Mouse (Mus musculus) kidney, postnatal 25 days (tissue): ENCODE data around the gene Helb.
"Not testable (repeated sequence)": the region's sequence is repeated elsewhere in the genome, so short reads cannot be mapped to it uniquely, and the experiment has no call there.

Experiments used
- DNase-seq, 2 experiments: peaks; one replicate each; pipeline ENCODE4 v3.0.0; 2021; ENCODE audit warnings: mixed read lengths in 2 of 2

The Helb gene

DNA sequence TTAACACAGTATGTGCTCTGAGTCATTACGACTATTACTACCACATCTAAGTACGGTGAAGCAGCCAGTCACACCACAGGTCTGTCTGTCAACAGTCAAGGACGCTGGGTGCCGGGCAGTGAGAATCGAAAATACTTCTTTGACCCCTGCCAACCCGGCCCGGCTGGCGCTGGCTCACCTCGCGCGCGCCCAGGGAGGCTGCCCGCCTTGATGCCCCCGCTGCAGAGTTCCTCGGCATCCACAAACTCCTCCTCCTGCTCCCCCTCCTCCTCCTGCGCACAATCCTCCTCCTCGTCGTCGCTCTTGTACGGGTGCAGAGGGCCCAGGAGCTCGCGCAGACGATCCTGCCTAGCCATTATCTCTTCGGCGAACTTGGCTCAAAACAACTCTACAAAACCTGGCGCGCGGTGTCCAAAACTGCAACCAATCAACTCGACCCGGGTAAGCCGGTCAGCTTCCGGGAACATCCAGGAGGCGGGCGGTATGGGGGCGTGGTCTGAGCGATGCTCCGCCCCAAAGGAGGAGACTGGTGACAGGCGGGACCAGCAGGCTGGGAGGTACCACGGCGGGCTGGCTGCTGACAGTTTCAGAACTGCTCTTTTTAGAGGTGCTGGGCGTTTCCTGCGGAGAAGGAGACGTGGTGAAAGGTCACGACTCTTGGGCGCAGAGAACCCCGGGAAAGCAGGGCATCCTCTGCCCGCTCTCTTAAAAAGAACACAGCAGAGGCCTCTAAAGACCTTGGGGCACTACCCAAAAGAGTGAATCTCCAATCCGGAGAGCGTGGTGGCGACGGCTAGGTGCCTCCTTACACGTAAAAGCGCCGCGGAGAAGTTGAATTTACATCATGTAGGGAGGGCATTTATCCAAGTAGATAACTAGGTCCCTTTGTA lies at the start of gene Helb:
Helb (minus strand) TSS at position 481 of the 890 bp plus-strand sequence.
- peak; percentile 98 to 99 for DNase-seq

DNA sequence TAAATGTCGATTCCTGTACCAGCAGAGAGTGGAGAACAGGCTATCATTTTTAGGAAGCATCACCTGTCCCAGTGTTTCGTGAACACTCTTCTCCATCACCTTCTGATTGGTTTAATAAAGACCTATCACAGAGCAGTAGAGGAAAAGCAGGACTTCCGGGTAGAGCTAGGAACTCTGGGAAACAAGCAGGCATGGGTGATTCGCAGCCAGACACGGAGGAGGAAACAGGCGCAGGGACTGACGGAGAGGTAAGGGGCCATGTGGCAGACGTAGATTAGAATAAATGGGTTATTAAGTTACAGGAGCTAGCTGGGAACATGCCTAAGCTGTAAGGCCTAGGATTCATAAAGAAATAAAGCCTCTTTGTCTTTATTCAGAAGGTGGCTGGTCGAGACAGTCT lies 47.7 kb upstream of the Helb start:
- DNase-seq, result no peak

DNA sequence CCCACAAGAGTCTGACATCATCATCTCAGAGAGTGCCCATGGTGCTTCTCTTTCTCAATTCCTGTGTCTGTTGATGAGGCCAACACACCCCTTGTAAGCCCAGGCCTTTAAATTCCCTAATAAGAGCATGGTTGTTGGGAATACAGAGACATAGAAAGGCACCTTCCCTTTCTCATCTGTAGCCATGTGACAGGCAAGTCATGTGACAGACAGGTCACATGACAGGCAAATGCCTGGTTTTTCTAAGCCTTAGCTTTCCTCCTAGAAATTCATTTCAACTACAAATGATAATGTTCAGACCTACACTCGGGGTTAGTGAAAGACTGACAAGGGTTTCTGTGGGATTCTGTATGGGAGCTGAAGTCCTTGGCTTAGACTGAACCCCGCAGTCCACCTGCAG lies 41.1 kb upstream of the Helb start:
- no peak for DNase-seq

DNA sequence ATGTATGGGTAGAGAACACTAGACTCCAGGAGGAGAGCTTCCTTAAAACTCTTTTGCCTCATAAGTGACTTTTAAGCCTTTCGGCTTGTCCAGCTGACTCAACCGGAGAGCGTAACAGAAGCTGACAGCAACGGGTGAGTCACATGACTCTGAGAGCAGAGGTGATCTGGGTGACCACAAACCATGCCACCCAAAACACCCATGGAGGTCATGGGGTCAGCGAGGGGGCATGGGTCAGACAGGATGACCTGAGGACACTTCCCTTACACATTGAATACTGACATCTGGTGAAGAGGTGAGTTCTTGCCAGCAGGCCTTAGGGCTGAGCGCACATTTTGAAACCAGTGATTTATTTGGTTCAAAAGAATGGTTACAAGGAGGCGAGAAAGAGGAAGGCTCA lies 38.9 kb upstream of the Helb start:
- DNase-seq, result no peak

DNA sequence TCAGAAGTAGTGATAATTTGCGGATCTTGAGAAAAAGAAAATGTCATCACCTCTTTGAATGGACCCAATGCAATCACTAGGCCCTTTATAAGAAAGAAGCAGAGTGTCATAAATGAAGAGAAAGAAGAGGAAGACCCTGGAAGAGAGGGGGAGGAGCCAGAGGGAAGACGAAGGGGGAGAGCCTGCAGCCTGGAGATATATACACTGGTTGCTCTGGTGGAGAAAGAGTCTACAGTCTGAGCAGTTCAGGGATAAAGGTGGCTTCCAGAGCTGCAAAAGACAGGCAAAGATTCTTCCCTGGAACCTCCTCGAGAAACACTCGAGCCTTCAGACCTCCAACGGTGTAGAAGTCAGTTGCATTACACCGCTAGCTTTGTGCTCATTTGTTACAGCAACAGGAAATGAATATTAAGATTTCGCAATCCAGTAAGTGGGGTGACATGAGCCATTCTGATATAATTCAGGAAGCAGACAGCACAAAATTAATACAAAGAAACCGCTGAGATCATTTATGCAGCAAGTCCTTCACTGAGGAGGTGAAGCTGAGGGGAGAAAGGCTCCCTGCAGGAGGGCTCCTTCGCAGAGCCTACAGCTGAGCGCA lies 28.2 kb upstream of the Helb start:
- DNase-seq, result no peak

DNA sequence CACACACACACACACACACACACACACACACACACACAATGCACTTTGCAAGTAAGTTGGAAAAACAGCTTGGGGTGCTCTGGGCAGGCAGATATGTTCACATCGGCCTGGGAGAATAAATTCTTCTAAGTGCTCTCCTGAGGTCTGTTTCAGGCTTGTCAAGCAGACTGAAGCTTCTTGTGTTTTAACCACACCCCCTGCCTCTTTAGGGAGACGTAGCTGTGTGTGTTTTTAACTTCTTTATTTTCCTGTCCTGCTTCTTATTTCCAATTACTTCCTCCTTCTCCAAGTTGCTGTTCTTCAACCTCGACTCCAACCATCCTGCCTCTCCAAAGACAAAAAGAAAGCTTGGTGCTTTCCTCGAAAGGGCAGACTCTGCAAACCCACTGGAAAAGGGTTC lies 27.4 kb upstream of the Helb start:
- no peak for DNase-seq

DNA sequence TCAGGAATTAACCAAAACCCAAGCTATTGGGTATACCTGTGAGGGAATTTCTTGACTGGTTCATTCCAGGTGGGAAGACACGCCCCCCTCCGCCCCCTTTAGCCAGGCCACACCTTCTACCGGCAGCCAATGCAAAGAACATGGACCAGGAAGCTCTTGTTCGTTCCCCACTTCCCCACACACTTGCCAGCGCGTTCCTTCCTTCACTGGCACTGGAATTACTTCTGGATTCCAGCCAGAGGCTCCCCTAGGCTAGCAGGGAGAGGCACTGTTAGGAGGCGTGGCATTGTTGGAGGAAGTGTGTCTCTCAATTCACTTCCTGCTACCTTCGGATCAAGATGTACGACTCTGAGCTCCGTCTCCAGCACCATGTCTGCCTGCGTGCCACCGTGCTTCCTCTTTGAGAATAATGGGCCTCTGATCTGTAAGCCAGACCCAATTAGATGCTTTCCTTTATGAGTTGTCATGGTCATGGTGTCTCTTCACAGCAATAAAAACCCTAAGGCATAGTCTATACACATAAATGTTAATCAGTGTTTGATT lies 23.3 kb upstream of the Helb start:
- no peak for DNase-seq

DNA sequence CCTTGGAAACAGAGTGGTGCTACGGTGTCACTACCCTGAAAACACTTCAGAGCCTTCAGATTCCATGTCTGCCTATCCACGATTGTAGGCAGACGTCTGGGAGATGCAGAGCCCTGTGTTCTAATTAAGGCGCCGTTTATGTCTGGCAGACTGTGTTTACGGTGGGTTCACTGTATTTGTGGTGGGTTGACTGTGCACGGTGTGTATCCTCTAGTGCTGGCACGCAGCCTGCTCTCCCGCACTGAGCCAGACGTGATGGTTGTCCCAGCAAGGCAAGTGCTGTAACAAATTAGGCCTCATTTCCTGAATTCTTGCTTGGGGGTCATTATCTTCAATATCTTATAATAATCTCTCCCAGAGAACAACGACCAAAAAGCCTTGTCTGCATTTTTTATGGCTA lies 20.9 kb upstream of the Helb start:
- DNase-seq, result no peak

DNA sequence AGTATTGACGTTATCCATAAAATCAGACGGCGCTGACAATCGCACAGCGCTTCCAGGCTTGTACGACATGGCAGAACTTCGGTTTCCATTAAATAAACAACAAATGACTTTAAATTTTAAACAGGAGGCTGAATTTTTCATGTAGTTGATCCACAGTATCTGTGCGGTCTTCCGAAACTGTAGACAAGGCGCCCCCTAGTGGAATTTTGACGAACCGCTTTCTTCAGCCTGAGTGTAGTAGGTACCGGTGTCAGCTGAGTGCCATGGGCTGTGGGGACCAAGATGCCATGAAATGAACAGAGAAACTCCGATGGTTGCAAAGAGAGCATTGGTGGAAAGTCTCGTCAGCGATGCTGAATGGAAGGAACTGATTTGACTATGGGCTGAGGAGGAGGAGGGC lies 17.8 kb upstream of the Helb start:
- peak; percentile 51 to 73 for DNase-seq

DNA sequence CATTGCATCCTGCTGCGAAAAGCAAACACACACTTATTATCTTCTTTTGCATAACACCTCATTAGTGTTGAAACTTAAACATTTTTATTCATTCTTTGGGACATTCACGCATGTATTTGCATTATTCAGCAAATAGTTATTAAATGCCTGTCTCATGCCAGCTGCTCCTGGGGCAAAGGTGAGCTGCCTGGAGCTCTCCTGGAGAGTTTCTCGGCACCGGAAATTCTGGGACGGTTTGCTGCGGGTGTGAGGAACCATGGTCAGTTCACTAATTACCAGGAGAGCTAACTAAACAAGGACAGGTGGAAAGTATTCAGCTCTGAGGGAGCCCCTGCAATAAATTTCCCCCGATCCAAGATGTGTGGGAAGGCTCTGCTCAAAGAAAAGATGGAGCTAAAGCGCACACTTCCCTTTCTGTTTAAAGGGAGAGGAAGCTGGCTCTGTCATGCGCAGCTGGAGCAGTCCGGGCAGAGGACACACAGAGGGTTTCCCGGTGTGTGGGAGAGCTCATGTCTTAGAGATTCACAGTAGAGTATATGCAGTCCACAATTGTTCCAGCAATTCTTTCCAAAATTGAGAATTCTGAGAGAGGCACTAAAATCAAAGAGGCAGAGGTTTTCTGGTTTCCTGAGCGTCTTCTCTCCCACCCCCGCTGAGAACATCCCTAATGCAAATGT lies 16.0 kb upstream of the Helb start:
- peak; percentile 55 to 71 for DNase-seq

DNA sequence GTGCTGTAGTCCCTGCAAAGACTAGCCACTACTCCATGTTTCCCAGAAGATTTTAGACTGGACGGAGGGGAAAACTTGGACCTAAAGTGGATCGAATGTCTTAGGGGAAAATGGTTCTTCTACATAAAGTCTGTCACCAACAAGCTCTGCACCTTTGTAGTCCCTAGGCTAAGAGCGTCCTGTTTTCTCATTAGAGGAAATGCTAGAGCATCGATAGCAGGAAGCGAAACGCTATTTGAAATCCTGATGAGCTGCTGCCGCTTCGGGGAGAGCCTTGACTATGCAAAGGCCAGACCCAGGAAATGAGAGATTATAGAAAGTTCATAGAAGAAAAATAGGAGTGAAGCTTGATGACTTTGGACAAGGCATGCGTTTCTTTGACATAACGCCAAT lies 12.7 kb upstream of the Helb start:
- no peak for DNase-seq

DNA sequence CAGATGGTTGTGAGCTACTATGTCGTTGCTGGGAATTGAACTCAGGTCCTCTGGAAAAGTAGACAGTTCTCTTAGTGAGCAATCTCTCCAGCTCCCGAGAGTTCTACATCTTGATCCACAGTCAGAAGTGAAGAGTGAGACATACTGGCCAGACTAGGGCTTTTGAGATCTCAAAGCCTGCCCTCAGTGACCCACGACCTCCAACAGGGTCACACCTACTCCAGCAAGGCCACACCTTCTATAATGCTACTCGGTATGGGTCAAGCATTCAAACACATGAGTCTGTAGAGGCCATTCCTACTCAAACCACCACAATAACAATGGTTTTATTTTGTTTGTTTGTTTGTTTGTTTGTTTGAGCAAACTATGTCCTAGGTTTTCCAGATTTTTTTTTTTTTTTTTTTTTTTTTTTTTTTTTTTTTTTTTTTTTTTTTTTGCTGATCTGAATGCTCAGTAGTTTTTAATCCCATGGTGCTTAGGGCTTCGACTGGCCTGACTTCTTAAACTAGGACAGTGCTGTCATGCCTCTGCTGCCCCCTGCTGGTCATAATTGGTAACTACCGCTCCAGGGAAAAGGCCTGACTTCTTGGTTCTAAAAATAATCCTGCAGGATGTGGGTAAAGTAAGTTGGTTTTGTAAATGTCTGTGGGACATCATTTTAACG lies 12.1 kb upstream of the Helb start:
- peak; percentile 84 to 88 for DNase-seq

DNA sequence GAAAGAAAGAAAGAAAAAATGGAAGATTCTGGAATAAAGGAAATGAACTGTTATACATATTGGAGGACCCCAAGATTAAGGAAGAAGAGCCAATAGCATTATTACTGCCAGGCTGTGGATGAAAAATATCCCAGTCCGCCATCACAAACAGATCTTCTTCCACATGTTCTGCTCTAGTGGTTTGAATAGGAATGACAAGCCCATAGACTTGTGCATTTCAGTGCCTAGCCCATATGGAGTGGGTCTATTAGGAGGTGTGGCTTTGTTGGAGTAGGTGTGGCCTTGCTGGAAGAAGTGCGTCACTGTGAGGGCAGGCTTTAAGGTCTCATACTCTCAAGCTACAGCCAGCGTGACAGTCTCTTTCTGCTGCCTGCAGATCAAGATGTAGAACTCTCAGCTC lies 10.9 kb upstream of the Helb start:
- no peak for DNase-seq

DNA sequence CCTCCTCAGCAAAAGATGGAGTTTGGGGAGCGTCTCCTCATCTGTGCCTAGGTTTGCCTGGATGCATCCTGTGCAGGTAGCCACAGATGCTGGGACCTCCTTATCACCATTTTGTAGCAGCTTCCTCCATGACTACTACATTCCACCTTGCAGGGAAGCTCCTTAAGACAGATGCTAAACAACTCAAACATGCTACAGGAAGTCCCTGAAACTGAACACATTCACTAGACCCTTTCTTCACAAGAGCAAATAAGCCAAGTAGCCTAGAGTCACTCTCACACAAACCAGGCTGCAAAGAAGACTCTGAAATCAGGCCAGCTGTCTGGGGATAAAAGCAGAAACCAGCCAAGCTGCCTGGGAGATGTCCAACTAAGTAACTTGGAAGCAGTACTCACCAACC lies 2.5 kb upstream of the Helb start:
- no peak for DNase-seq

DNA sequence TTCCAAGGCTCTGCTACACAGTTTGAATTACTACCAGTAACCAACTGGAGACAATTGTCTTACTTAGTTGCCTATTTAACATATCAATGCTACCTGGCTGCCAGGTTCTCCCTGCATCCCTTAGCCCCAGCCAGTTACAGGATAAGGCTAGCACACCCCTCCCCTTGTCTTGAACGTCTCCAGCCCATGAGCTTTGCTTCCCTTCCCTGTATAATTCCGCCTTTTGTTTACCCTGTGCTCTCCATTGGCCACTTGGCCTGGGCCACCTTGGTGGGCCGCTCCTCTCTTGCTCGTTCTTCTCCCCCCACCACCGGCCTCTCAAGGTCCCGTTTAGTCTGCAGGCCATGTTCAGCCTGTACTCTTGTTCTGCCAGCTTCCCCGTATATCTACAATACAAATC lies 1.7 kb upstream of the Helb start:
- DNase-seq, result no peak

DNA sequence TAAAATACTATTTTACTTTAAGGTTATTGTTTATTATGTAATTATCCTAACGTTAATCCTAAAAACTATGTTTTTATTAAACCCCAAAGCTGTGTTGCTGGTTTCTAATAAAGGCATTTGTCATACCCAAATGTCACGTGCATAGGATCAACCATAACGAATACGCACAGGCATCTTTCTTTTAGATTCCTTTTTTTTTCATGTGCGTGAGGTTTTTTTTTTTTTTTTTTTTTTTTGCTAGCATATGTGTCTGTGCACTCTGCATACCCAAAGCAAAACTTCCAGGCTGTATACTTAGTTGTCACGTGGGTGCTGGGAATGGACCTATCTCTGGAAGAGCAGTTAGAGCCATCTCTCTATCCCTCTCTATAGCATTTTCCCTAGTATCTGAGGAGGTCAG lies 1.2 kb upstream of the Helb start:
- DNase-seq, result no peak

DNA sequence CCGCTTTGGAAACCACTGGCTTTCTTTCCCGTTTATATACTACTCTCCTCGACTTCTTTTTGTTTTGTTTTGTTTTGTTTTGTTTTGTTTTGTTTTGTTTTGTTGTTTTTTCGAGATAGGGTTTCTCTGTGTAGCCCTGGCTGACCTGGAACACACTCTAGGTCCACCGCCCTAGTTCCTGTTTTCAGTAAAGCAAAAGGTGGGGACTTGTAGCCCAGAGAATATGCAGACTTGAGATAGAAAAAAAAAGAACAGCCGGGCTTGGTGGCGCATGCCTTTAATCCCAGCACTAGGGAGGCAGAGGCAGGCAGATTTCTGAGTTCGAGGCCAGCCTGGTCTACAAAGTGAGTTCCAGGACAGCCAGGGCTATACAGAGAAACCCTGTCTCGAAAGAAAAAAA lies 695 bp upstream of the Helb start:
- DNase-seq, result not testable (repeated sequence)

DNA sequence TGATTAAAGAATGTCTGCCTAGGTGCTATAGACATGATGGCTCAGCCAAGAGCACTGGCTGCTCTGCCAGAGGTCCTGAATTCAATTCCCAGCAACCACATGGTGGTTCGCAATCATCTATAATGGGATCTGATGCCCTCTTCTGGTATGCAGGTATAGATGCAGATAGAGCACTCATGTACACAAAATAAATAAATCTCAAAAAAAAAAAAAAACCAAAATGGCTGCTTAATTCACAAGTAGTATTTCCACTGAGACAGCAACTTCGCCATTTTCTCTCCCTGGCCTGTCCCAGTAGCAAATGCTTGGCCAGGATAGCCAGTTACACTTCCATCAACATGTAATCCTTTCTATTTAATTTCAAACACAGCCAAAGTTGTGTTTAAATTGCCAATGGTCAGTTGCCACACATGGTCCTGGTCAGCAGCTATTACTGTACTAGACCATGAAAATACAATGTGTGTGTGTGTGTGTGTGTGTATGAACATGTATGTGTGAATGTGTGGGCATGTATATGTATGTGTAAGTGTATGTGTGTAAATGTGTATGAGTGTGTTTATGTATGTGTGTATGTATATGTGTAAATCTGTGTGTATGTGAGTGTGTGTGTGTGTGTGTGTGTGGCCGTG lies 982 bp downstream of the Helb start:
- no peak for DNase-seq

DNA sequence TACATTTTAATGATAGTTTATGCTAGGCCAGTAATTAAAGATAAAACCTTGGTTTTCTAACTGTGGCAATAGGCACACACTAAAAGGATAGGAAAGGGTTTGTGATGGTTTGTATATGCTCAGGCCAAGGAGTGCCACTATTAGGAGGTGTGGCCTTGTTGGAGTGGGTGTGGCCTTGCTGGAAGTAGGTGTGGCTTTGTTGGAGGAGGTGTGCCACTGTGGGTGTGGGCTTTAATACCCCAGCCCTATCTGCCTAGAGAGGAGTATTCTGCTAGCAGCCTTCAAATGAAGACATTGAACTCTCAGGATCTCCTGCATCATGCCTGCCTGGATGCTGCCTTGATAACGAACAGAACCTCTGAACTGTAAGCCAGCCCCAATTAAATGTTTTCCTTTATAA lies 12.0 kb downstream of the Helb start:
- DNase-seq, result no peak

DNA sequence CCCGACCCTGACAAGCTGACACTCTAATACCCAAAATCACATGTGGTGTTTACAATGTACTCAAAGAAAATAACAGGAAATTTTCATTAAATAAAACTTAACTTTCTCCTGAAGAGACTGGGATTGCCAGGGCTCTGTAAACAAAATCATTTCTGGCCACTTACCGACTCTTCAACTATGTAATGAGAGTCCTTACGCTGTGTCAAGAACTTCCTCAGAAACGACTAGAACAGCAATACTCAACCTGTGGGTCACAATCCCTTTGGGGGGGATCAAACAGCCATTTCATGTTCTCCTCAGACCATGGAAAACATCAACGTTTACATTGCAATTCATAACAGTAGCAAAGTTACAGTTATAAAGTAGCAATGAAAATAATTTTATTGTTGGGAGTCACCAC lies 15.2 kb downstream of the Helb start:
- no peak for DNase-seq

DNA sequence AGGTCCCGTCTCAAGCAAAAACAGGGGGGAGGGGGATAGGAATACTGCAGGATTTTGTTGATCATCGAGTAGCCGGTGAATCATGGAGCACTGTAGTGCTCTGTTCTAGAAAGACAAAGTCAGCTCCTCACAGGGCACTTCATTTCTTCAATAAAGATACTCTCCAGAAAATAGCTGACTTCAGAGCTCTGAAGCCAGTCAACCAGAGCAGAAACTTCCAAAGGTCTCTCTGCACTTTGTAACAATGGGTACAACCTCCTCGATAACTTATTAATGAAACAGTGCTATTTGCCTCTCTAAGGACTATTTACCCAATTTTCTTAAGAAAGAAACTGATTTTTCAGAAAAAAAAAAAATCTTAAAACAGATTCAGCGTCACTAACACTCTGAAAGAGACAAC lies 17.1 kb downstream of the Helb start:
- no peak for DNase-seq

DNA sequence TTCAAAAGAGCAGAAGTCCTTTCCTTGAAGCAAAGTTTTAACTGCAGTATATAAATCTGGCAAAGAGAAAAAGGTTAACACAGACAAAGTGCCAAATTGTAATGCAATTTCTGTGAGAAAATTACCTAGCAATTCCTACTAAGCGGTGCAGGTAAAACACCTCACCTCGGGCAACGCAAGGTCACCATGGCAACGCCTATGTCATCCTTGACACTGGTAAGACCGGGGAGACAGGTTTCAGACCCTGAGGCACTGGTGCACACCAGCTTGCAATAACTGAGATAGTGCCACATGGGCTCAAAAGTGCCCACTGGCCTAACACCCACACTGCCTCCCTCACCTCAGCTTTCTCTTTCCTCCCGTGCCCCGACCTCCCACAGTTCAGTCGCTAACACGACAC lies 17.7 kb downstream of the Helb start:
- no peak for DNase-seq

DNA sequence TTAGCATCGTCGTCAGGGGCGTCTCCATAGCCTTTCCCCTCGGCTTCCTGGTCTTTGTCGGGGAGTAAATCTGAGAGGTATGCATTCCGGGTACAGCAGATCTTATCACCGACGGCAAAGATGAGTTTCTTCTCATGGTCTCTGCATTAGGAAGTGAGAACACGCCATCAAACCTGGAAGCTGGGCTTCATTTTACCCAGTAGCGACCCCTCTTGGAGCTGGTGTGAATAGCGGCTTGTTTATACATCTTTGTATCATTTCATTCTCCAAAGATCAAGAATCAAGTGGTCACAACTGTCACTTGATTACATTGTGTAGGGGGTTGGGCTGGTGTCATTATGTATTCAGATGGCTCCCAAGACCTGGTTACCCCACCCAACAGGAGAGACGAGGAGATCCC lies 20.2 kb downstream of the Helb start:
- no peak for DNase-seq
